Mouse (Mus musculus) limb, embryonic 14.5 days (tissue): ENCODE measurements at regions not wholly inside any gene's neighbourhood (a gene's known extent, or its start where the extent isn't known, plus 50 kb on each side); places are given as distances from the start of the nearest gene placed in this dataset.

Experiments
- ATAC-seq: fragments of 200-750 bp; cut with Nextera tagmentation; 2 replicates; pipeline ENCODE4 v1.8.0; 2017; ENCODE audit warnings: low read depth, moderate number of reproducible peaks, moderate TSS enrichment; ENCODE audit not compliant: low FRiP score
- DNase-seq: peaks from one replicate; pipeline ENCODE4 v3.0.0-alpha.2; 2015; ENCODE audit warnings: low spot score
- H3K27ac ChIP-seq: fragments of 300-500 bp; sonication (generic); replicated peaks from 2 replicates; pipeline ENCODE4 v1.5.1; 2014; ENCODE audit warnings: low read depth, mild to moderate bottlenecking, low read length, moderate library complexity, mixed read lengths
- H3K27me3 ChIP-seq: fragments of 300-500 bp; sonication (generic); 2 replicates; pipeline ENCODE4 v1.6.1; 2014; ENCODE audit warnings: low read length, mixed read lengths; ENCODE audit not compliant: control insufficient read depth, insufficient read depth
- H3K36me3 ChIP-seq: fragments of 300-500 bp; sonication (generic); 2 replicates; pipeline ENCODE4 v1.6.1; 2014; ENCODE audit warnings: mild to moderate bottlenecking, low read length, moderate library complexity, mixed read lengths; ENCODE audit not compliant: control insufficient read depth, insufficient read depth
- H3K4me1 ChIP-seq: fragments of 300-500 bp; sonication (generic); 2 replicates; pipeline ENCODE4 v1.6.1; 2014; ENCODE audit warnings: antibody characterized with exemption, low read length, mixed read lengths; ENCODE audit not compliant: control insufficient read depth, insufficient read depth
- H3K4me2 ChIP-seq: fragments of 300-500 bp; sonication (generic); replicated peaks from 2 replicates; pipeline ENCODE4 v1.6.1; 2014; ENCODE audit warnings: low read depth, mild to moderate bottlenecking, low read length, moderate library complexity; ENCODE audit not compliant: severe bottlenecking
- H3K4me3 ChIP-seq: fragments of 300-500 bp; sonication (generic); replicated peaks from 2 replicates; pipeline ENCODE4 v1.5.1; 2014; ENCODE audit warnings: low read length
- H3K9ac ChIP-seq: fragments of 300-500 bp; sonication (generic); 2 replicates; pipeline ENCODE4 v1.6.1; 2014; ENCODE audit warnings: mild to moderate bottlenecking, low read depth, low read length, moderate library complexity; ENCODE audit not compliant: severe bottlenecking
- H3K9me3 ChIP-seq: fragments of 300-500 bp; sonication (generic); 2 replicates; pipeline ENCODE4 v1.6.1; 2016; ENCODE audit warnings: low read length; ENCODE audit not compliant: control insufficient read depth
- POLR2A ChIP-seq: fragments of 200-500 bp; IDR thresholded peaks from 2 replicates; pipeline ENCODE4 v1.8.0; 2012; ENCODE audit warnings: inconsistent platforms, mild to moderate bottlenecking, moderate library complexity, borderline replicate concordance; ENCODE audit not compliant: insufficient read depth, insufficient read length; ENCODE audit errors: extremely low read depth
- WGBS: fragments of 180-500 bp; shearing (Covaris S2); extraction: QIAGEN DNeasy Blood & Tissue Kit; methylation state at CpG from one replicate; pipeline ENCODE4 v1.1.7; 2014; 5-methylcytosine and 5-hydroxymethylcytosine counted together

DNA sequence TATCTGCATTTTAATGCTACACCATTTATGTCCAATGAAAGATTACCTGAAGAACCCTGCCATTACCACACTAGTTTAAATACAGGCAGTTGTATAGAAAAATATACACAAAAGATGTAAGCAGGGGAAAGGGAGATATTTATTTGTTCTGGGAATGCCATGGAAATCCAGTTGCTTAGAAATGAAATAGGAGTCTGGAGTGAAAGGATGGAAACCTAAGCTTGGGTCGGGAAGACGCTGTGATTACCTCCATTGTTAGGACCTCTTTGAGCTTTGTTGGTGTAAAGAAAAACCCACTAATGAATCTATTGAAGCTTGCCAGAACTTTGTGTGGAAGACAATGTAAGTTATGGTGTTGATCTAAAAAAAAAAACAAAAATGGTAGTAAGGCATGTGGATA, 341.3 kb upstream of the Tmem161b start:
- Histone ChIP-seq H3K9me3 (no peaks in the 10 kb centered on the region), H3K27me3 (no peaks in the 10 kb centered on the region), H3K4me2 (no peak overlapping the region), H3K36me3 (no peaks in the 10 kb centered on the region), H3K27ac (no peak overlapping the region), H3K4me3 (no peak overlapping the region), H3K4me1 (no peaks in the 10 kb centered on the region), H3K9ac (no peak overlapping the region)
- WGBS, result 86% methylated on average over 2 of the region's 2 CpGs
- no peak for ATAC-seq
- no peak for DNase-seq
- TF ChIP-seq POLR2A, result no peak

DNA sequence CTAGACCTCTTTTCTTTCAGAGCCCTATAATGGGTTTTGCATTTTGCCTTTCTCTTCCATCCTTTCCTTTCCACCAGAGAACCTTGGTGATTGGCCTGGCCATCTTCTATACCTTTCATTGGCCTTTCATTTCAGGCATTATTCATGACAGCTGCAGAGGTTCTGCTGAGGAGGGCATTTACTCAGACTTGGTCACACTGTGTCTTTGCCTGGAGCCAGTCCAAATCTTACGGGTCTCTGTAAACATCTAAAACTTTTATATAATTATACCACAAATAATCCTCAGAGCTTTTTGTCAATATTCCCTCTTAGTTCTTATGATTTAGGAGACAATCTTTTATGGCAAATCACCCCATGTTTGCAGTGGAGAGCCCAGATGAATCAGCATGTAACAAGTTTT, 339.3 kb upstream of the Tmem161b start:
- TF ChIP-seq POLR2A, result no peak
- Histone ChIP-seq H3K27me3 (no peaks in the 10 kb centered on the region), H3K9ac (no peak overlapping the region), H3K9me3 (no peaks in the 10 kb centered on the region), H3K4me3 (no peak overlapping the region), H3K27ac (no peak overlapping the region), H3K36me3 (no peaks in the 10 kb centered on the region), H3K4me1 (no peaks in the 10 kb centered on the region), H3K4me2 (no peak overlapping the region)
- DNase-seq (no peak), ATAC-seq (no peak)
- WGBS, result 53% methylated on average over 1 of the region's 1 CpGs

DNA sequence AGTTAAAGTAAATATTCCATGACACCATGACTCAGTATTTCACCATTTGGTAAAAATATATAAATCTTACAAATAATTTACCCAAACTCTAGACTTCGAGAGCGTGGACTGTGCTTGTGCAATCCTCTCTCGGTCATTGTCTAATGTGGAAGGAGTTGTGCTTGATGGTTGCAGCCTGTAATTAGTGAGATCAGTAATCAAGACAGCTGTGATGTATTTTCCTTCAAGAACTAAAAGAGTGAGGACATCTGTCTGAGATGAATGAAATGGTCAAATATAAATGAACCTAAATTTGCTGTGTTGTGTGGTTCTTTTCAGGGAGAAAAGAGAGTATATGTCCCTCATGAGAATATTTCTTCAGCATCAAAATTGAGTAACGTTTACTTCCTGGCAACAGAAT, 338.3 kb upstream of the Tmem161b start:
- no peak for DNase-seq
- H3K4me3 ChIP-seq, result no peak overlapping the region
- no peak for TF ChIP-seq POLR2A
- no peak overlapping the region for H3K4me2 ChIP-seq
- no peaks in the 10 kb centered on the region for H3K9me3 ChIP-seq
- H3K36me3 ChIP-seq, result no peaks in the 10 kb centered on the region
- H3K27me3 ChIP-seq, result no peaks in the 10 kb centered on the region
- ATAC-seq, result no peak
- no peaks in the 10 kb centered on the region for H3K4me1 ChIP-seq
- no peak overlapping the region for H3K9ac ChIP-seq
- WGBS, result 85% methylated on average over 4 of the region's 4 CpGs
- no peak overlapping the region for H3K27ac ChIP-seq

DNA sequence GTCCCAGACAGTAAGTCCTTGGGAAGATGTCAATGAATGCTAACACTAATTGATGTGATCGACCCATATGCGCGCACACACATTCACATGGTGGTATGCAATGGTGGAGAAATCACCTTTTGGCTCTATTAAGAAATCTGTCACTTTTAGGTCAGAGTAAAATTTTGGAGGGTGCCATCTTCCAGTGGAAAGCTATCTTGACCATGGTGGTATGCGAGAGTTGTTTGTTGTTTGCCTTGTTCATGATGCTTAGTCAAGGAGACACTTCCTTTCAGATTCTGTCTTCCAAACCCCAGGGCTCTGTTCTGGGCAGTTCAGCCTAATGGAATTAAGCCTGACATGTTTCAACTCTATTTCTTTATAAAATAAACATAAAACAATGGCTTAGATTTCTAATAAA, 337.9 kb upstream of the Tmem161b start:
- ATAC-seq, result no peak
- WGBS, result 96% methylated on average over 4 of the region's 4 CpGs

DNA sequence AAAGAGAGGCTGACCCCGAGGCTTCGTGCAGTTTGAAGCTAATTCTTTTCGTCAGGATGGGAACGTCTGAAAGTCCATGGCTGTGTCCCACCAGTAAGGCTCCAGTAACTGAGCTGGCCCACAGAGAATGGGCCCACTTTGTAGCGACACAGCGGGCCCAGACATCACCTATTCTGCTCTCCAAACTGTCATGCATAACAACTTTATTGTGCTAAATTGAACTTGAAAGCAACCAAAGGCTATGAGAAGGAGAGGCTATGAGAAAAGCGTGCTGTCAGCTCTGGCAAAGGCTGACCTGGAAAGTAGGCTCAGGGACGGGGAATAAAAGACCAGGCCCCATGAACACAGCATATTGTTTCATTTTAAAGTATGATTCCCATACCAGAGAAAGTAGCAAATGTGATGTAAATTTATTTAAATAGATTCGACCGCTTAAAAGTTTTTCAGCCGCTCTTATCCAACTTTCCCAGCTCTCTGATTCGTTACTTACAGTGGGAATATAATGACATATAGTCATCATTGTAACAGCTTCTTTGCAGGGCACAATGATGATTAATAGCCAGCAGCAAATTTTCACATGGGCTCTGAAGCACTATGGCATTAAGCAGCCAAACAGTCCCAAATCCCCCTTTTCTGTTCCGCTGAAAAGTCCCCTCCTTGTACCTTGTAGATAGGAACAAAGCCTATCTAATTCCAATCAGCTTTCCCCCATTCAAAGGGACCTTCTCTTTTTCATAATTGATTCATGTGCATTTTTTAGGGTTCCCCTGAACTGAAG, 337.1 kb upstream of the Tmem161b start:
- no peak for TF ChIP-seq POLR2A
- Histone ChIP-seq H3K4me2 (no peak overlapping the region), H3K36me3 (no peaks in the 10 kb centered on the region), H3K27me3 (no peaks in the 10 kb centered on the region), H3K4me1 (no peaks in the 10 kb centered on the region), H3K4me3 (no peak overlapping the region), H3K27ac (no peak overlapping the region), H3K9me3 (no peaks in the 10 kb centered on the region), H3K9ac (no peak overlapping the region)
- ATAC-seq (no peak), DNase-seq (no peak)
- WGBS, result 67% methylated on average over 13 of the region's 13 CpGs

More for the DNA sequence above, 337.9 kb upstream of the Tmem161b start:
- H3K4me2 ChIP-seq, result no peak overlapping the region
- TF ChIP-seq POLR2A, result no peak
- H3K27ac ChIP-seq, result no peak overlapping the region
- no peak for DNase-seq
- no peak overlapping the region for H3K9ac ChIP-seq
- no peak overlapping the region for H3K4me3 ChIP-seq
- H3K4me1 ChIP-seq, result no peaks in the 10 kb centered on the region
- H3K9me3 ChIP-seq, result no peaks in the 10 kb centered on the region
- H3K36me3 ChIP-seq, result no peaks in the 10 kb centered on the region
- H3K27me3 ChIP-seq, result no peaks in the 10 kb centered on the region

DNA sequence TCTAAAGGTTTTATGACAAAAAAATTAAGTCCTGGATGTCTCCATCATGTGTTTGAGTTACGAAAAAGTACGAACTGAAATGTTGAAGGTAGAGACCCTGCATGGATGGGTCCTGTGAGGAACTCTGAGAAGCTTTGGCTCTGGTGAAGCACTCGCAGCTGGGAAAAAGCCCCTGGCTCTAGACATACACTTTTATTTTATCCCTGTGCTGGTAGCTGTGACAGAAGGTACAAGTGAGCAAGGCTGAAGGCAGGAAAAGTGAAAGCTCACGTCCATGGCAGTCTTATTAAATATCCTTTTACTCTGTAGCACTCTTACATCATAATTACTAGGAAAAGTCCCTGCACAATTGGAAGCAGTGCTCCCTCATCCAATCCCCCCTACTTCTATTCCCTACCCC, 336.4 kb upstream of the Tmem161b start:
- no peak for ATAC-seq
- no peaks in the 10 kb centered on the region for H3K27me3 ChIP-seq
- 67% methylated on average over 4 of the region's 4 CpGs for WGBS

More for the DNA sequence above, 336.4 kb upstream of the Tmem161b start:
- Histone ChIP-seq H3K4me3 (no peak overlapping the region), H3K9ac (no peak overlapping the region), H3K4me1 (no peaks in the 10 kb centered on the region), H3K36me3 (no peaks in the 10 kb centered on the region), H3K27ac (no peak overlapping the region), H3K9me3 (no peaks in the 10 kb centered on the region), H3K4me2 (no peak overlapping the region)
- no peak for DNase-seq
- no peak for TF ChIP-seq POLR2A
